Mouse (Mus musculus) spleen, embryonic (tissue): ENCODE results near the gene Rreb1.

ENCODE experiments used
- CTCF ChIA-PET: fragments of 350-600 bp; sonication (Branson Sonifier 250); formaldehyde crosslinking; loops from one replicate; lab custom pipeline; 2022; lab: Charles Lee

The Rreb1 gene

DNA sequence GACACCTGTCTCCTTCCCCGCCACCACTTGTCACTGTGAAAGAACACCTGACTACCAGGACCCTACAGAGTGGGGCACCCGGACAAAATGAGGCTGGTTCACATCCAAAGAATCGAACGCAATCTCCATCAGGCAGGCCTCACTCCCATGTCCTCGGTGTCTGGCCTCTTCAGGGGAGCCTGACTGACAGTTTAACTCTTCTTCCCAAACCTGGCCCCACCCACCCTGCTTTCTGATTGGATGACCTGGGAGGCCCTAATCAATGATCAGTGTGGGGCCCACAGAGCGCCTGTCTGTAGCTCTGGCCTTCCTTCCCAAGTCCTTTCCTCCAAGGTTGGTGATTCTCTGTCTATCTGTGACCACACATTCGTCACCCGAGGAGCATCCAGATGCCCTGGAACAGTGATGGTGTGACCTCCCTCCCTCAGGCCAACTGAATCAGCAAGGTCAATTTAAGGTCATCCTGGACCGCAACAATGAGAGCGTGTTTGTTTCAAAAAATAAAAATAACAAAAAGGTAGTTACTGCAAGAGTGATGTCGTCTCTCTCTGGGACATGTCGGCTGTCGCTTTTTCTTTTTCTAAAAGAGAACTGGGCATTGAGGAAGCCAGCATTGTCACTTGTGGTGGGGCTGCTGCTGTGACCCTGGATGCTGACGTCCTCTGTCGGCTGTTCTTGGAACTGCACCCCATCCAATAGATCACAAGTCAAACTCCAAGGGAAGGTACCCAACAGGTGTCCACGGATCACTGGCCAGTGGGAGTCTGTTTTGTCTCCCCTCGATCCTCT, 187.1 kb downstream of the Rreb1 start:
- CTCF ChIA-PET, result no interaction called here

DNA sequence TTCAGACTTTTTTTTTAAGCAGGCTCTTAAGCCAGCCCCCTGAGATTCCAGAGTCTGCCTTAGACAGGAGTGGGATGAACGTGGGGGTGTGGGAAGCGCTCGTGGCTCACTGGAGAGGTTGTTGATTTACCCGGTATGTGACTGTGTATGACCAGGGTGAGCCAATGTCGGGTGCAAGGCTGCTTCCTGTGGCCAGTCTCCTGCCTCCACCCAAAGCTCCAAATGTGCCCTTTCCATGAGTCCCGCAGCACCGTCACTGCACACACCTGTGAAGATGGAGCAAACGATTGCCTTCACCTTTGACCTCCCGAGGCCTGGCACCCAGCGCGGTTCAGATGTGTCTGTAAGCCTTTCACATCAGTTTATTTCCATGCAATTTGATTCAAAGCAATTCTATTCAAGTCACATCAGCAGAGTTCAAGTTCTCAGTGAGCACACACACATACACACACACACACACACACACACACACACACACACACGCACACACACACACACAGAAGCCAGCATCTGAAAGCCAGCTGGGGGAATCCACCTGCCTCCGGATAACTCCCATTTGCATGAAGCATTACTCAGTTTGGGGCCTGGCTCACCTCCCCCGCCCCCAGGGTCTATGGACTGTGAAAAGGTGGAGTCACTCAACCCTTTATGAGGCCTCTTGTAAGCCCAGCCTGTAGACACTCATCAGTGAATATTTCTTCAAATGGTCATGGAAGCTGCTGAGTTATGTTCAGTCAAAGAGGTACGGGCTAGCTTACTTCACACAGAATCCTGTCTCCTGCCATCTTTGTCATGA, 188.3 kb downstream of the Rreb1 start:
- CTCF ChIA-PET, result no interaction called here

DNA sequence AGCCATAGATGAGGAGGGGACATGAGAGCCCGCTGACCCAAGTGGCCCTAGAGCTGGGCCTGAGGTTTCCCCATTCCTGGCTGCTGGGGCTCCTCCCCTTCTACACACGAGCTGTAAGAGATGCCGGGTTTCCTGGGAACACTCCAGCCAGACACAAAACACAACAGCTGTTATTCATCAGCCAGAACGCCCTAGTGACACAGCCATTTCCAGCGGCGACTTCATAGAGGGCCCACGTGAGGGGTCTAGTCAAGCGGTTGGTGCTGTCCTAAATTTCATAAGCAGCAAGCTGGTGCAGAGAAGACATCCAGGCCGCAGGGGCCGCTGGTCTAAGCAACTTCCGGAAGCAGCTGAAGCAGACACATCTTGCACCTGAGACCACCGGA, 188.8 kb downstream of the Rreb1 start:
- CTCF ChIA-PET, result no interaction called here

DNA sequence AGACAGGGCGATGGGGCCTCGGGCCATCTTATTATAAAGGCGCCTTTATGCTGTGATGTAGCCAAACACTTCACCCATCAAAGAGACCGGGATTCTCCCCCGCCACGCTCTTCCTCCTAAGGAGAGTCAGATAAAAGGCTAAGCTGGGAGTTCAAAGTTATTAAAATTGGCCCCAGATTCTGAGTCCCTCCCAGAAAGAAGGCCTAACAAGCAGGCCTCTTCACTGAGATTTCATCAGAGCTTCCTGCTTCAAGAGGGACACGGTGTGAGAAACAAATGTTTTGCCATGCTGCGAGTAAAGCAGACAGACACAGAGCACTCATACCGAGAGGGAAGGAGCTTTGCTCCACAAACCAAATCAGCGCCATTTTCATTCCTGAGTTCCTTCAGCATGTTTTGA, 189.4 kb downstream of the Rreb1 start:
- CTCF ChIA-PET, result no interaction called here

DNA sequence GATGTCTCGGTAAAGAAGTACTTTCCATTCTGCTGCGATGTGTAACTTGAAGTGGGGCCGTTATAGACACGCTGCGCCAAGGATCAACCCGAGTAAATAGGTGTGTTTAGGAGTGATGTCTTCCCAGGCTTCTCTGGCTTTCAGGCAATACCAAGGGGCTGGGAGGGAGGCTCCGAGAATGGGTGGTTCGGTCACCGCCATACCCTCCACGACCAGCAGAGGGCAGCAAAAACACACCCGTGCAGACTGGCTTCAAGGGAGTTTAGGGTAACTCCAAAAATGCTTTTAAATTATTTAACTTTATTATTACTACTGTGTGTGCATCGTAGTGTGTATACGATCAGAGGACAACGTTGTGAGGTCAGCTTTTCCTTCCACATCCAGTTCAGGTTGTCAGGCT, 191.1 kb downstream of the Rreb1 start:
- CTCF ChIA-PET, result interaction anchor here (0.5 to 1.1 kb wide), 2 partner anchors 64 to 153 kb away, joined by 3 to 4 read pairs; no protein-coding TSS in a partner anchor

DNA sequence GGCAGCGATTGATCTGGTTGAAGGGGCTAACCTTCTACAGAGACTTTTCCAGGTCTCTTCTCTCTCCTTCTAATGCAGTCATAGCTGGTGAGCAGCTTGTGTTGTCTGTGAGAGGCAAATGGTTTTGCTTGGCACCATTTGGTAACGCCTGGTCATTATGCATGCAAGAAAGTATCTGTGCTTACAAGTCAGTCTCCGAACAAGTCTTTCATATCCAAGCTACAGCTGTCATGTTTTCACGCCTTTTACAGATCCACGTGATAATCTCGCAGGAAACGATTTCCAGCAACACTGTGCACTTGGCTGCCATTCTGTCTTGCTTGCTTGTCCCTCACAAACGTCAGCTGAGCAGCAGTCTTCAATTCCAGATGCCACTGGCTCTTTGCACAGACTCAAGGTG, 191.8 kb downstream of the Rreb1 start:
- CTCF ChIA-PET, result interaction anchor here (1.1 kb wide), 1 partner anchor 63 kb away, joined by 4 read pairs; no protein-coding TSS in a partner anchor

DNA sequence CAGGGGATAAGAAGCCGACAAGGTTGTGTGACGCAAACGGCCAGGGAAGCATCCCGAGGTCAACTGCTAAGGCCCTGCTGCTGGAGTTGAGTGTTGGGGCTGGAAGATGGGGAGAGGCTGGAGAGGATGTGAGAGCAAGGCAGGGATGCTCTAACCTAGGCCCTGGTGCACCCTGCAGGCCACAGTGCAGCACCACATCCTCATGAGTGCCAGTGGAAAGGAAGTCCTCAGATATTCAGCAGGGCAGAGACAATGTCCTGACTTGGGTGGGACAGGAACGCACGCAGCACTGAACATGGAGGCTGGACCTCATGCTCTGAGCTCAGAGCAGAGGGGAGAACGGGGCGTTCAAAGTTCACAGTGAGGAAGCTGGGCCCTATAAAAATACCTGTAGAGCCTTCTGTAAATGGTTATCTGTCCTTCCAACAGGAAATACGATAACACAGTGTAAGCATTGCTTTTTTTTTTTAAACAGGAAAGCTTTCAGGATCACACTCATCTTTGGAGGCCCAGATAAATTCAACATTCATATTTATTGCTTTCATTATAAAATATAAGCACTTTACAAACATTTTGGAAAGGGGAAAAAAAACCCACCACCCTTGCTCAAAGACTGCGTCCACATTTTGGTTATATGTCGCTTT, 192.8 kb downstream of the Rreb1 start:
- CTCF ChIA-PET, result no interaction called here

DNA sequence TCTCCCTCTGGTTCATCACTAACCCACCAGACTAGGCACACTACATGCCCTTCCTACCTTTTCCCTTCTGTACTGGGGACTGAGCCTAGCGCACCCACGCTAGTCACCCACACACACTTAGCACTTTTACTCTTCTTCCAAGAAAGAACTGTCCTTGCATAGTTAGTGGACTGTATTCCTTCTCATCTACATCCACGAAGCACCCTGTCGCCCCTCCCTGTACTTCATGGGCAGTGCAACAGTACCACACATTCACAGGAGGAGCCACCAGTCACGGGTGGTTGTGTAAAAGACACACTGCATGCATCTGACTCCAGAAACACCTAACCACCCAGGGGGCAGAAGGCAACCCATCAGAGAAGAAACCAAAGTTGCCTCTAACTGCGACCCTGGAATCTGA, 195.8 kb downstream of the Rreb1 start:
- CTCF ChIA-PET, result interaction anchor here (0.7 kb wide), 1 partner anchor 183 kb away, joined by 3 read pairs; no protein-coding TSS in a partner anchor

DNA sequence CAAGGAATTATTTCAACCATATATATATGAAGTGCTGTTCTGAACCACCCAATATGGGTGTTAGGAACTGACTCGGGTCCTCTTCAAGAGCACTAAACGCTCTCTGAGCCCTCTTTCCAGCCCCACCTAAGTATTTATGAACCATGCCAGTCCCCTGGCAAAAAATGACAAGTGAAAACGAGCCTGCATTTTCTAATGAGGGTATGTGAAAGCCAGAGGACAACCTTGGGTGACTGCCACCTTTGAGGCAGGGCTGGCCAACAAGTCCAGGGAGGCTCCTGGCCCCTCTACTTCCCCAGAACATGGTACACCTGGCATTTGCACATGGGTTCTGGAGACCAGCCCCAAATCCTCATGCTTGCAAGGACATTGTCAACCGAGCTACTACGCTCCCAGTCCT, 196.5 kb downstream of the Rreb1 start:
- CTCF ChIA-PET, result no interaction called here

DNA sequence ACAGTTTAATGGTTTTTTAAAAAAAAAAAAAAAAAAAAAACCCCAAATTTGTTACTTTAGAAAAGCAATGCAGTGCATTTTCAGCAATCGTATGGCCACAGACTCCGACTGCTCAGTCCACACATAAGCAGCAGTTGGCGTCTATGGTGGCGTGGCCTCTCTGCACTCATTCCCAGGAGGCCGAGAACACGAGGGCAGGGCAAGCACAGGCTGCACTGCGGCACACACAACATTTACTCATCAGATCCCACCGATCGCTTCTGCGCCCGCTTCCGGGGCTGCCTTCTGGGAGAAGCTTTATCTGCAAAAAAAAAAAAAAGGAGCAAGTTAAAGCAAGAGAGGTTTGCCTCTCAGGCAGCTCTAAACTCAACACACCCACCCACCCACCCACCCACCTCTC, 201.3 kb downstream of the Rreb1 start:
- CTCF ChIA-PET, result no interaction called here

DNA sequence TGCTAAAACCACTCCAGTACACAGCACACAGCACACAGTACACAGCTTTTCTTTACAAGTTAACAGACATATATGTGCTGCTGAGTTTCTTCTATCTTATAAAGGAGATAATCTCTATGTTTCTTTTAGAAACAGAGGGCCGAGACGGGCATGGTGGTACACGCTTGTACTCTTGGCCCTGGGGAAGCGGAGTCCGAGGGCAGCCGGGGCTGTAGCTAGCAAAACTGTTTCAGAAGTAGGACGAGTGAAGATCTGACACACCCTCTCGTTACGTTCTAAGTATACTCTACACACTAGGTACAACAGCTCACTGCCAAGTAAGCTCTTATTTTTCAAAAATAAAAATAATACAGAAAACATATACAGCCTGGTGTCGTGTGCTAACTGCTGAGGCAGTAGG, 202.1 kb downstream of the Rreb1 start:
- CTCF ChIA-PET, result no interaction called here

DNA sequence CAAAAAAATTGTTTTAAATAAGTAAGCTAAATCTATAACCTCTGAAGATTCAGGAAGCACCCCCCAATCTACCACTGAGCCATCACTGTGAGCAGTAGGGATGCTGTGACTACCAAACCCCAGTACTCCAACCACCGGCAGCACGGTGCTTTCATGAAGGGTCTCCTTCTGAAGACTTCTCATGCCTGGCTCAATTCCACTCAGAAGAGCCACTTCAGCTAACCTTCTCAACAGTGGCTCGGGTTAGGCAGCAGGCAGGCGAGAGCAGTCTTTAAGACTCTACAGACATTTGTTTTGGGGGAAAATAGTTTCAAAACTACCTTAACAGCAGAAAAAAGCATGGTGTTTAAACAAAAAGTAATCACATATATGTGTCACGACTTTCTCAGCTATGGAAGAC, 202.9 kb downstream of the Rreb1 start:
- CTCF ChIA-PET, result no interaction called here

DNA sequence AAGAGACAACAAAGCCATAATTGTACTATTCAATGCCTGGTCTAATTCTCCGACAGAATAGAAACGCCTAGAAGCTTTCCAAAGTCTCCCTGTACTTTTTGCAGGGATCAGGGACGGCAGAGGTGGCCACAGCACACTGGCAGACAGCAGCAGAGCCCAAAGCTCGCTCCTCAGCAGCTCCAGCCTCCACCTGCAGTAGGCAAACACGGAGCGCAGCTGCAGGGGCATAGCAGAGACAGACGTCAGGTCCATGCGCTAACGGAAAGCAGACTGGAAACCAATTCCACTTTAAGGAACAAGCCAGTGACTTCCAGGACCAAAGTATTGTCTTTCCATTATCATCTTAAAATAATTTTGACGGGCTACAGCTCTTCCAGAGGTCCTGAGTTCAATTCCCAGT, 208.0 kb downstream of the Rreb1 start:
- CTCF ChIA-PET, result no interaction called here

DNA sequence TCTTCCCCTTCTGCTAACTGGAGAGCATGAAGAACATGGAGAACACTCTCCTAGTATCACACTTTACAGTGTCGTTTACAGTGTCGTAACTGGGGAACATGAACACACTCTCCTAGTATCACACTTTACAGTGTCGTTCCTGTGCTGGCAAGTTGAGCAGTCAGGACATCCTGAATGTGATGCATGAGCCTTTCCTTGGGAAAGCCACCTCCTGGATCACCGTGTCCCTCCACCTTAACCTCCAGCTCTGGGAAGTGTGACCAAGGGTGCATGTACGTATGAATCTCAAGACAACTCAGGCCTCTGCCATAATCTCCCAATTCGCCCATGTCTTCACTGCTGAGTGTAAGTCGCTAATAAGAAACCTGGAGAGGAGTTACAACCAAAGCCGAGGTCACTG, 211.5 kb downstream of the Rreb1 start:
- CTCF ChIA-PET, result no interaction called here

DNA sequence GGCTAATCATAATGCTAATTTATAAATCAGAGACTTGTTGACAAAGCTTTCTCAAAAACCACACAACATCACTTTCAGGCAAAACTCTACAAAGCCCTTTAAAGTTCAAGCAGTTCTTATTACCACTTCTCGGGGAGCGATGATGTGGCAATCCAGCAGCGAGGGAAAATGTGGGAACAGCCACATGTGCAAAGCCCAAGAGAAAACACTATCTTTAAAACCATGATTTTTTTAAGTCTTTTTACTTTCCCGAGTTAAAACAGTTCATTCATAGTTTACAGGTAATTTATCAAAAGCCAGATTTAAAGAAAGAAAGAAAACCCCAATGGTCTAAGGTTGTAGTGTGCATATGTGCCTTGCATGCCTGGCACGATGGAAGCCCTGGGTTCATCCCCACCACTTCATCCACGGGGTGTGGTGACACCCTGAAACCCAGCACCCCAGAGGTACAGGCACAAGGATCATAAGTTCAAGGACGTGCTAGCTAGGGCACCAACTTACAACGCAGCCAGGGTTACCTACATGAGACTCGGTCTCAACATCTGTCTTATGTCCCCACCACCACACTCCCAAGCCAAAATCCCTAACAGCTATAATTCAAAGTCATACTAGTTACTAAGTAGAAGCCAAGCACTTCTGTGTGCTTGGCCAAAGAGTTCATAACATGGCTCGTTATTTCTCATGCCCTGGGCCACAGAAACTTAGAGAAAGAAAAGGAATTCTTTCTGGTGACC, 214.6 kb downstream of the Rreb1 start:
- CTCF ChIA-PET, result no interaction called here

DNA sequence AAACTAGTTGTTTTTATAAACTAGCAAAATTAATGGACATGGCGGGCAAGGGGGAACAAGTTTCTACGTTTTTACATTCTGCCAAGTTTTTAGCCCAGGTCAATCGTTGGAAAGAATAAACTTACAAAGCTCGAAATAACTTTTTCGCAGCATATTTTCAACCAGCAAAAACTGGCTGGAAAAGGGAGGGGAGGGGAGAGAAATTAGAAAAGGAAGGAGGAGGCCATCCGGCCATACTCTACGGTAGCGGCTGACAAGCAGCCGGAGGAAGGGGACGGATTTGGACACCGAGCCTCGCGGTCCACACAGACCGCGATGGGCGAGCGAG, 215.1 kb downstream of the Rreb1 start:
- CTCF ChIA-PET, result no interaction called here

DNA sequence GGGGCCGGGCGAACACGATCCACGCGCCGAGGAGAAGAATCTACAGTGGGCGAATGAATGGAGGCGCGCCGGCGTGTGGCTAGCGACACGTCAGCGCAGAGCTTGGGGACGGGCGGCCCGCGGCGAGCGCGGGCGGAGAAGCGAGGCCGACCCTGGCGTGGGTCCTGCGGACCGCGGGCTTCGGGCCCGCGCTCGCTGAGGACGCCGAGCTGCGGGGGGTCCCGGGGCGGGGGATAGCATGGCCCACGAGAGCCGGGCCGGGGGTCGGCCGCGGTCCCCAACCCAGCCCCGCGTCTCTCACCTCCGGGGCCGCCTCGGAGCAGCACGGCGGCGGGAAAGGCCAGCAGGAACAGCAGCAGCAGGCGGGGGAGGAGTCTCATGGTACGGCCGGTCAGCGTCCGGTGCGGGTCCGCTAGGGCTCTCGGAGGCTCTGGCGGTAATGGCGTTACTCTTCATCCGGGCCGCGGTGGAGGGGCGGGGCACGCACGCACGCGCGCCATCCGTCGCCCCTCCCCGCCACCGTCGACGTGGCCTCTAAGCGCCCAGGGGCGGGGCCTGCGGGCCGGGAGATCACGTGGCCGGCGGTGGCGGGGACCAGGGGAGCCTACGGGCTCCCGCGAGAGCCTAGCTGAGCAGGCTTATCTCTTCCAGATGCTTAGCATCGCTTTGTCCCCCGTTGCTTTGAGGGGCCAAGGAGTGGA, 215.7 kb downstream of the Rreb1 start, which contains the start of gene Ssr1:
Gene Ssr1, minus strand, starts transcription at position 514 of the 701 bp plus-strand sequence.
- CTCF ChIA-PET, result no interaction called here

DNA sequence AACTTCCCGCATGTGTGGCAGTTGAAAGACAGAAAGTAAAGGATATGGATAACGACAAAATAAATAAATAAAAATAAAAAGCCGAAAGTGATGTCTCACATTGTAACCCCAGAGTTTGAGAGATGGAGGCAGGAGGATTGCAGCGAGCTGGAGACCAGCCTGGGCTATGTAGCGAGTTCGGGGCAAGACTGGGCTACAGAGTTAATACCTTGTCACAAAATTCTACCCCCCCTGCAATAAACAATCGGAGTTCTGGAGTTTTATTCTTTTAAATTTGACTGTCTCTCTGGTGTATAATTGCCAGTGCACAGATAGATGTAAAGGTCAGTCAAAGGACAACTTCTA, 216.2 kb downstream of the Rreb1 start:
- CTCF ChIA-PET, result no interaction called here

DNA sequence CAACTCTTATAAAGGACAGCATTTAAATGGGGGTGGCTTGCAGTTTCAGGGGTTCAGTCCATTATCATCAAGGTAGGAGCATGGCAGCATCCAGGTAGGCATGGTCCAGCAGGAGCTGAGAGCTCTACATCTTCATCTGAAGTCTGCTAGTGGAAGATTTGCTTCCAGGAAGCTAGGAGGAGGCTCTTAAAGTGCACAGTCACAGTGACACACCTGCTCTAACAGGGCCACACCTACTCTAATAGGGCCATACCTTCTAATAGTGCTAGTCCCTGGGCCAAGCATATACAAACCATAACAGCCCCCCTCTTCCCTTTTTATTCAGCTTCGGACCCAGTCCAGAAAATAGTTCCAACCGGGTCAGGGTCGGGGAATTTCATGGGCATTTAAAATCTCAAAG, 221.5 kb downstream of the Rreb1 start:
- CTCF ChIA-PET, result no interaction called here
